Mouse (Mus musculus) cerebellum, adult 9-10 months (tissue): ENCODE results near the gene Iqcd.

Experiments used
- DNase-seq: peaks from one replicate; pipeline ENCODE4 v3.0.0; 2022

Iqcd gene

DNA sequence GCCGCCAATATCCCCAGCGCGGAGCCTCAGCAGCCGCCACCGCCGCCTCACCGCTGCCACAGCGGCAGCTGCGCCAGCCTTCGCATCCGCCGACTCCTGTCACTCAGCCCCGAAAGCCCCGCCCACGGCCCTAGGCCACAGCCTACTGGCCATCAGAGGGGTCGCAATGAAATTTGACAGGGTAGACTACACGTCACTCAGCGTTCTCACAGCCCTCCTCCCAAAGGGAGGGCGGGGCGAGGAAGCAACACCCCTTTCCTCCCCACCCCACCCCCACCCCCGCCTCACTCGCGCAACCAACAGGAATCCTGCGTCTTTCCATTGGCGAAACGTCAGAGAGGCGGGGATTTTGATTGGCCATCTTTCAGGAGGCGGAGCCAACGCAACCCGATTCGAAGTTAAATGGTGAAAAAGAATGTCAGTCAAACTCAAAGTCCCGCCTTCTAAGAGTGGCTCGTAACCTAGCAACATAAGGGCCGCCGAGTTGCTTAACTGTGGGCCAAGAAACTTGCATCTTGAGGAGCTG is at the start of gene Iqcd, which contains the start of gene Tpcn1:
TSS of gene Iqcd (plus strand) at position 448 of the 526 bp plus-strand sequence.
TSS of gene Tpcn1 (minus strand) at position 105 of the 526 bp plus-strand sequence.
- DNase-seq = peak; percentile 99

DNA sequence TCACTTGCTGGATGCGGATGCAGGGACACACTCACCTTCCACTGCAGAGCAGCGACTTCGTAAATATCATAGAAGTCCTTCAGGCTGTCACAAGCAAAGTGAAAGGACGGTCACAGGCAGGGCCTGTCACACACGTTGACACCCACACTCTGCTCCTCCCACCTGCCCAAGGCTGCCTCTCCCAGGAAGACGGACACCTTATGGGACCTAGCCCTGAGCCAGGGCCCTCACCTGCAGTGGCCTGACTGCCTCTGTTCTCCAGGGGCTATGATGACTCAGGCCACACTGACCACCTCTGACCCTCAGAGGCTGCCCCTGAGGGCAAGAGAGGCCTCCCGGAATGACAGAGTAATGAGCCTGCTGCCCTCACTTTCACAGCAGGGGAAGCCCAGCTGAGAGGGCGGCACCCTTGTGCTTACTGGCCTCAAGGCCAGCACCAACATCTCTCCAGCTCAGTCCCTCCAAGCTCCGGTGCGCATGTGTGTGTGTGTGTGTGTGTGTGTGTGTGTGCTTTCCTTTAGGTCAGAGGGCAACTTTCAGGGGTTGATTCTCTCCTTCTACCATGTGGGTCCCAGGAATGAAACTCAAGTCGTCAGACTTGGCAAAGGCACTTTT is 40.5 kb upstream of the Iqcd start:
- DNase-seq = no peak

DNA sequence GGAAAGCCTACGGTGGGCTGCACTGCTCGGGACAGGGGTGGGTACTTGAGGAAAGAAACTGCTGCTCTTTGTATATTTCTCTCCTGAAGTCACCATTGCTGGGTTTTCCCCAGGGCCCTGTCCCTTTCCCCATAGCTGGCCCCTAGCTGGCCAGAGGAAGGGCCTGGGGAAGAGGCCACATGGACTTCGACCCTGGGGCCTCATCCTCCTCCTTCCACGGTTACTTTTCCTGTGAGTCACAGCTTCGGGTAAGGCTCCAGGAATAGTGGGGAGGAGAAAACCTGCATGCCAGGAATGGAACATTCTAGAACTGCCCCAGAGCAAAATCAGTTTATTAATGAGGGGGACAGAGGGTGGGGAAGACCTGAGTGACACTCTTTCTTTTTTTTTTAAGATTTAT is 38.7 kb upstream of the Iqcd start:
- no peak for DNase-seq

DNA sequence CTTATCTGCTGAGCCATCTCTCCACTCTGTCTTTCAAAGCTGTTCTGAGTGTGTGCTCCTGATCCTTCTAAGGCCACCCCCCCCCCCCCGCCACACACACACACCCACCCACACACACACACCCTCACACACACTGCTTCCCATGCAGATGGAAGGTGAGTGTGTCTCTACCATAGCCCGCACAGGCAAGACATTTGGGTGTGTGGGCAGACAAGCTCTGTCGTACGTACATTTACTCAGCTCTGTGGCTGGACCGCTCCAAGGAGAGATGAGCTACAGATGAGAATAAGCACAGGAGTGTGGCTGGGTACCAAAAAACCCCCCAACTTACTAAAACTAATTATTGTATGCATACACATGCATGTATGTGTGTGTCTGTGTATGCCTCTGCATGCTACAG is 38.1 kb upstream of the Iqcd start:
- no peak for DNase-seq

DNA sequence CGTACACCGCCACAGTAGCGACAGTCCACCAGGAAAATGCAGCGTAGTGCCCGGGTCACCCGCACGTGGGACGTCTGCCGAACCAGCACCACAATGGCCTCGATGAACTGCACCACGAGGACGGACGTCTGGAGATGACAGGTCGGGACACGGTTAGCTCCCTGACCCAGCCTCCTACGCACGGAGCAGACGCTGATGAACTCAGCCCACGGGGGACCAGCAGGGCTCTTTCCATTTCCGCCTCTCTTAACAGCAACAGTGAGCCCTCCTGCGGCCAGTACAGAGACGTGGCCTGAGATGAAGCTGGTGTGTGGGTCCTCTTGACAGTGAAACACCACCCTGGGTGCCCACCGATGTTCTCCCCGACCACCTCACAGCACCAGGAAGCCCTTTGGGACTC is 32.9 kb upstream of the Iqcd start:
- DNase-seq = no peak

DNA sequence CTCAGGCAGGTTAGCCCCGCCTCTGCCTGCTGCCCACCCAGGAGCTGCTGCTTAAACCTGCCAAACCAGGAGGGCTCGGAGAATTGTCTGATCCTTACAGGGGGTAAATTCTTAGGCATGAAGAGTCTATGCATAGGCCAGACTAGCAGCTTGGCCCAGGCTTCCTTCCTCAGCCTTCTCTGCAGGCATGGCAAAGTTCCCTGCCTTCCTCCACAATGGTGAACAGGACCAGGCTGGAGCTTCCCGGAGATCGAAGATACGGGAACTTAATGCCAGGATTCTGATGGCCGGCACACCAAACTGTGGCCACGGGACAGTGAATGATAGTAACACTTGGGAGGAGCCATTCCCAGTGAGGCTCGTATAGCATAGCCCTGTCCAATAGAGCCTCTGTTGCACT is 30.8 kb upstream of the Iqcd start:
- DNase-seq = peak; percentile 56

DNA sequence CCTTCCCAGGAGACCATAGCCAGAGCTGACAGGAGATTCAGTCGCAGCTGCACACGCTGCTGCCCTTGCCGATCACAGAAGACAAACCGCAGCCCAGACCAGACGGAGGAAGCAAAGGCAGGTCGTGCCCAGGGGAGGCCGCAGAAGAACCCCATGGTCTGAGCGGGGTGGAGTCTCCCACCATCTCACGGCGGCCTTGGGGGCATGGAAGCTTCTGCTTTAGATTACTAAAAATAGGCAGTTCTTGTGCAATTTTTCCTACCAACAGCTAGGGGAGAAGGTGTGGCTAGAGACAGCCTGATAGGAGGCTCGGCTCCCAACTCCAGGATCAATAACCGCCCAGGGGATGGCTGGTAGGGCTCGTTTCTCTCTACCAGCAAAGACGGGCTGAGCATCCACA is 30.1 kb upstream of the Iqcd start:
- no peak for DNase-seq

DNA sequence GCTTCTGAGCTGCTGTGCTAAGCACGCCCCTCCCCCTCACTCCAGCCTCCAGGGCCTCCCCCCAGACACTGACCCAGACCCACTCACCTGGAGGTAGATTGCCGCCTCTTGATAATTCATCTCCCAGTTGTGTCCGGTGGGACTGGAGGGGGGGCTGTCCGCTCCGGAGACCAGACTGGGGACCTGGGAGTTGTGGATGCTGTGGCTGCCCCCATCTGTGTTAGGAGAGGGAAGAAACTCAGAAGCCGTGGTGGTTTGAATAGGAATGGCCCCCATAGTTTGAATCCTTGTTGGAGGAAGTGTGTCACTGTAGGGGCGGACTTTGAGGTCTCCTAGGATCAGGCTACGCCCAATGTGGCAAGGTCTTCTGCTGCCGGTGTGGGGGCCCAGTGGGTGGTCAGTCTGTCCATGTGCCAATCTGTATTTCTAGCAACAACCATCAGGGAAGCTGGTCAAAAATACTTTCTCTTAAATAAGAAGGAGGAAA is 28.6 kb upstream of the Iqcd start:
- DNase-seq = peak; percentile 73

DNA sequence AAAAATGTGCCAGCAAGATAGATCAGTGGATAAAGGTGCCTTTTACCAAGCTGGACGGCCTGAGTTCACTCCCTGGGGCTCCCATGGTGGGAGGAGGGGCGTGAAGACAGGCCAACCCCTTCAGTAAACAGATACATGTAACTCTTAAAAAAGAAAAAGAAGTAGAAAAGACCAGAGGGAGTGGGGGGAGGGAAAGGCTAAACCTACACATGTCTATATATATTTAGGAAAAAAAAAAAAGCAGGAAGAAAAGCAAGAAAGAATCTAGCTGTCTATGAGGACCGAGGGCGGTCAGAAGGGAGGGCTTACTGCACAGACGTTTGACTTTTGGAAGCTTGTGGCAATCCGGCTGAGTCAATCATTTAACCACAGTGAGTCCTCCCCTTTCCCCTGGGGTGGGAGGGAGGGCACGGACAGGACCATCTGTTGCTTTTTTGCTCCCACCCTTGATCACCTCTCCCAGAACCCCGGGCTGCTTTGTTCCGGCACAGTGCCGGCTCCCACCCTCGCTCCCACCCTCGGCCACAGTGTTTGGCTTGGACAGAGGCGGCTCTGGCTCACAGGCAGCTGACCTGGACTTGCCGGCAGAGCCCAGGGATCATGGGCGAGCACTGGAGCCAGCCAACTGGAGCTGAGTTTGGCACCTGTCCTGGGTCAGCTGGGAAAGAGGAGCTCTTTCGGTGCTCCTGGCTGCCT is 28.1 kb upstream of the Iqcd start:
- peak; percentile 85 for DNase-seq

DNA sequence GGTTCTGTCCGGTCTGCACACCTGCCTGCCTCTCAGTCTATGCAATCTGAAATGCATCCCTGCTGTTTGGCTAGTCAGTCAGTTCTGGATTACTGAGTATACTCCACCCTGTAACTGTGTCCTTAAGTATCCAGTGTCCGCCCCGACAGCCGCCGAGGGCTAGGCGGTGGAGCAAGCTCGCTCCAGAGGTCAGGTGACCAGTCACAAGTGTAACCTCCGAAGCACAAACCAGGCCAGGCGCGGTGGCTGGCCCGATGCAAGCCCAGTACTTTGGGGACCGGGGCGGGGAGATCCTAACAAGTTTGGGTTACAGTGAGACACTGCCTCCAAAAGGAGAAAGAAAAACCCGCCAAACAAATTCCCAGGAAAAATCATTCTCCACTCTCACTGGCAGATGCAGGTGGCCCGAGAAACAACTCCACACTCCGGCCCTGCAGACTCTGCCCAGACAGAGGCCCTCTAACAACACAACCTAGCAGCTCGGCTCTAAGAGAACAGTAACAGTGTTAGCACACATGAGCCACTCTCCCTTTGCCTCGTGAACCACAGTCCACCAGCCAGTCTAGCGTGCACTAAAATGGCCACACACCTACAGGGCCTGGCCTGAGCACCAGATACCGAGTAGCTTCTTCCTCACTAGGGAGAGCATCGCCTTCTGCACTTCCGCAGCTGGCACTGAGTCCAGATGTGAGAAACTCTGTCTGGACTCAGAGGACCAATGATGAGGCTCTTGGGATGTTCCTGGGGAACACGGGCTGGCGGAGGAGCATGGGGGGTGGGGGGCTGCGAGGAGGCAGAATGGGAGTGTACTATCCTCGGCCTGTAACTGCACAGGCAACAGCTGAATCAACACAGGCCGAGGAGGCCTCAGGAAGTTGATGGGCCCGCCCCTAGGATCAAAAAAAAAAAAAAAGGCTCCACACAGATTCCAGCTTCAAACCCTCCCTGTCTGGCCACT is 25.6 kb upstream of the Iqcd start:
- DNase-seq = peak; percentile 61

DNA sequence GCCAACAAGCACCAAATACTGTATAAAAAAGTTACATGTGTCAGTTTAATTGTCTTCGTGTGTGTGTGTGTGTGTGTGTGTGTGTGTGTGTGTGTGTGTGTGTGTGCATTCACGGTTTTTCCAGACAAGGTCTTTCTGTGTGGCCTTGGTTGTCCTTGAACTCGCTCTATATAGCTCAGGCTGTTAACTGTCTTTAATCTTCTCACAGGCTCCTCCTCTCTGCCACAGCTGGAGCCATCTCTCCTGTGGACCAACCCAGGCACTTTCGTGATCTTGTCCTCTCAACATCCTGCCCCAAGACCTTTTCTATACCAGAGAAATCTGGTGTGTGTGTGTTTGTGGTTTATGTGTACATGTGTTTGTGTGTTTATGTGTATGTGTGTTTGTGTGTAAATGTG is 24.9 kb upstream of the Iqcd start:
- peak; percentile 43 for DNase-seq

DNA sequence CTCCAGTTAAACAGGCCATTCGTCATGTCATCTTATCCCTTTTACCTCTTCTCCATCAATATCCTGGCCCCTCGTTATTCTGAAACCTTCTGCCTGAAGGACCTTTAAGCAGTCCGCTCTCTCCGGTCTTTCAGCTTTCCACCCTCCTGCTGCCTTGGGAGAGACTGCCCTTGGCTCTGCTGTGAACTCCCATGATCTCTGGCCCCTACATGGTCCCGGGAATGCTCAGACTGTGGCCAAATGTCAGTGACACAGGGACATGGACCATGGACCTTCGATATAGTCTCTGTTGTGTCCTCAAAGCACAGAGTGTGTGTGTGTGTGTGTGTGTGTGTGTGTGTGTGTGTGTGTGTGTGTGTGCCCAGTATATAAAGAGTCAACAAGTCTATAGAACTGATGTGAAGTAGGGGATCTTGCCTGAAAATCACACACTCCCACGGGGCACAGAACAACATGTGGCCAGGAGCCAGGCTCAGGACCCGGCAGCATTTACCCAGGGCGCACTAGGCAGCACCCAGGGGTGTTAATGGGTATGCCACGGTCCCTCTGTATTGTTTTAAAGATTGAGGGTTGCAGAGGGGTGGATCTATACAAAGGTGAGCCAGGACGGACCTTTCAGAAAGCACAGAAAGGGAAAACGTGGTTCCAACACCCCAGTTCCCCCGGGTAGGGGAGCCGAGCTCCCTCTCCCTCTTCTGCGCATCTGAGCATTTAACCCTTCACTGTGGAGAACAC is 23.5 kb upstream of the Iqcd start:
- DNase-seq = peak; percentile 71

DNA sequence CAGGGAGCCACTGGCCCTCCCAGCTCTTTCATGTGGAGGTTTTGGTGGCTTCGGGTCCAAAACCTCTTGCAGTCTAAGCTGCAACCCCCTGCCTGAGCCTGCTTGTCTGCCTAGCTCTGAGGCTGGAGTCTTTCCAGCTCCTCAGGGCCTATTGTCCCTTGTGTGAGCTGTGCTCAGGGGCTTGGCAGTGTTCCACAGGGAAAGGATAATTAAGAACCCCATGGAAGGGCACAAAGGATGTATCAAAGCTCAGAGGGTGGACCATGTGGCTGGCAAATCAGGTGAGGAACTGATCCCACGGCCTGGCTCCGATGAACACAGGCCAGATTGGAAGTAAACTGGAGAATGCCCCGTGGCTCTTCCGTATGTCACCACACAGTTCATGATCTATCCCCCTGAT is 22.7 kb upstream of the Iqcd start:
- DNase-seq = peak; percentile 95

DNA sequence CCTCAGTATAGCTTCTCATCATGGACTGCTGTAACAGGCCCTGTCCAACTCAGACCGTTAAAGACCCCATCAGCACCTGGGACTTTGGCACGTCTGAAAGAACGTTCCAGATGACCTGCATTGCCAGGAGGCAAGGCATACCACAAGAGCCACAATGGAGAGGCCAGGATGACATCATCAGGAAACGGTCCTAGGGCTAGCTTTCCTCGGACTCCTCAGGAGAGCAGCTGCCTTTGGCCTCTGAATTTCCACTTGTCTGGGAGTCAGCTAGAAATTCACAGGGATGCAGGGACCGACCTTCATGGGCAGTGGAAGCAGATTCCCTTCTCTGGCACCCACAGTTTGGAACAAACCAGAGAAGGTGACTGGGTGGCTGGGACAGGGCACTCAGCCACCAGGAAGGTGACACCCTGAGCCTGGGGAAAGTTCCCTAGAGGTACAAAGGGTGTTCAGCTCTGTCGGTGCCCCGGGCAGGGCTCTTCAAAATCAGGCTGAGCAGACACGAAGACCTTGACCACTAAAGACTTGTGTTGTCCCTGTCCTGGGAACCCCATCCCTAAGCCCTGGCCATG is 22.0 kb upstream of the Iqcd start:
- DNase-seq = peak; percentile 78

DNA sequence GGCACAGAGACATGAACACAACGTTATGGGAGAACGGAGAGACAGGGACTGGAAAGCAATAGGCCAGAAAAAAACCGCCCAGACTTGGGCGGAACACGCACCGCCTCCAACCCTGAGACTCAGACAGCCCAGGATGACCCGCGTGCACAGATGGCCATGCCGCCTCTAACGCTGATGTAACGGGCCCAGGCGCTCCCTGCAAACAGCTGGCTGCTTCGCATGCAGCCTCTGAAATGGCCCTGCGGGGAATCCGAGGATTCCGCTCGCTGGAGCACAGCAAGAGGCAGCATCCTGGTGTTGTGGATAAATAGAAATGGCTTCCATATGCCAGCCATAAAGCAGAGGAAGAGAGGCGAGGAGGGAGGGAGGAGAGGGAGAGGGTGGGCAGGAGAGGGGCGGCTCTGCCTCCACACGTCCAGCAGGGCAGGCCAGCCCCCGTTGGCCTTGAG is 21.5 kb upstream of the Iqcd start:
- DNase-seq = no peak

DNA sequence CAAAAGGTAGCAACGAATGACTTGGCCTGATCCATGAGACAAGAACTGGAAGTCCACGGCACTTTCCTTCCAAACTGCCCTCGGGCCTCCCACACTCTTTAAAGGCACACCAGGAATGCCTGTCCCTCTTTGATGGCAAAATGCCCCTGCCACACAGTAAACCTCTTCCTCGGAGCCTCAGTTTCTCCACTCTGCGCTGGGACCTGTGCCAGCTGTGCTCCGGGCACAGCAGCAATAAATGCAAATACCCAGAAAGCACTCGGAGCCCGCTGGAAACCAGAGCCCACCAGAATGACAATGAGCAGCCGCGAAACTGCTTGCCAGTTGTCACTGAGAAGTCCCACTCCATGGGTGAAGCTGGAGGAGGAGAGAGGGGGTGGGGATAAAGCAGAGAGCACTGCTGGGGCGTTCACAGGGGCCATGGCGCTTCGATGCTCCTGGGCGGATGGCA is 21.0 kb upstream of the Iqcd start:
- DNase-seq = peak; percentile 74

DNA sequence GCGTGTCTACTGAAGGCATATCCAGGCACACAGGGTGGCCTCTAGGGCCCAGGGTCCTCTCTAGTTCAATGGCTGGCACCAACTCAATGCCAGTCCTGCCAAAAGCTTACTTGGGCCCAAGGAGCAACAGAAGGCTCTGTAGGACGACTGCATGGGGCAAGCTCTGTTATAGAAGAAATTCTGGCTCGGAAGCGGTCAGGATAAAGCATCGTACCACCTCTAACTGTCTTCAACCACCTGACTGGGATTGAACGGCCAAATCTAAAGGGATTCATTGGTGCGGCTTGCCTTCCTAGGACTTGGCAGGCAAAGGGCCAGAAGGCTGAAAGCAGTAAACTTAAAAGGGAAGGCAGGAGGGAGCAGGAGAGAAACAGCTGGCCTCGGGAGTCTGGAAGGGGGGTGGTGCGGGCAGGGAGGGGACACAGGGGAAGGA is 20.5 kb upstream of the Iqcd start:
- DNase-seq = peak; percentile 79

DNA sequence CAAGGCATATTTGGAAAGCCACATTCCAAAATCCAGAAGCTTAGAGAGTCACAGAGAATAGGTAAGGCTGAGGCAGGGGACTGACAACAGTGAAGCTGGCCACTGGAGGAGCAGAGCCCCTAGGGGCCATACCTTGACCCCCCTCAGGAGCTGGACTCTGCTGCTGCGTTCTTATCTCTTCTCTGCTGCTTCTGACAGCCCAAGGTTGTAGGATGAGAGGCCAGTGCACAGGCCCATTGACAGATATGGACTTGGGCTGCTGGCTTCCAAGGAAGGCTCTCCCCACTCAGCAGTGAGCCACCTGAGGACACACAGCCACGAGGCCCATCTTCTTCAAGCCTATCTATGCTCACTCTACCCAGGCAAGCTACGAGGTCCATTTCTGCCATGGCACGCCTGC is 19.9 kb upstream of the Iqcd start:
- no peak for DNase-seq

DNA sequence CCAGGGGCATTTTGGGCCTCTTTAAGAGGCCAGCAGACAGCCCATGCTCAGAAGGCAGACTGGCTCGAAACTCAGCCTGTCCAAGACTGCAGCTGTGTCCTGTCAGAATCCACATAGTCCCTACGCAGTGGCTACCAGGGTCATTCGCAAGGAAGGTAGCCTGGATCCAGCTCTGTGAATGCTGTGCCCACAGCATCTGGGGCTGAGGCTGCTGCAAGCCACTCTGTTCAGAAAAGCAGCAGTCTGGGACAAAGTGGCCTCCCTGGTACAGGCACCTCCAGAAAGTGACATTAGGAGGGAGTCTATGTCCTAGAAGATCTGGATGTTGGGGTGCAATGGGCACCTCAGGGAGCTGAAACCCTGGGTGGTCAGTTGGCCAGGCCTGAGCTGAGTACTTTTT is 19.0 kb upstream of the Iqcd start:
- DNase-seq = no peak

DNA sequence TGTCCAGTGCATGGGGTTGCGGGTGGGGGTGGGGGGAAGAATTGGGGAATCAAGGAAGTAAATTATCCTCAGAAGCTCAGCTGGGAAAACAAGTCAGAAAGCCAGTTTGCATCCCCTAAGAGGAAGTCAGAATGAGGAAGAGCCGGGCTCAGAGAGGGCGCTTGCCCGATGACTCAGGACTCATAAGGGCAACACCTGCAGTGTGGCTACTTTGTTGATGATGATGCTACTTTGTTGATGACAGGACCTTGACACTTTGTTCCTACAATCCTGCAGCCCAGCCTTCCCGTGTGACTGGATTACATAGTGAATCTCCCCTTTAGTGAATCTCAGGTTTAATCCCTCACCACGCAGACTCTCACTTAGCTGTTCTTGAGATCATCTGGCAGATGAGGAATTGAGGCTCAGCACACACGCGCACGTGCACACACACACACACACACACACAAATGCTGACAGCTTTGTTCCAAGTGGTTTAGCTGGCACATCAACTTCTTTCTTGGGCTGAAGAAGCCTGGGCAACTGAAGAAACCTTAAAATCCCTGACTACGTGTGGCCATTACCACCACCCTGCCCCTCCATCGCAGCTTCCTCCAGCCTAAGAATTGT is 18.4 kb upstream of the Iqcd start:
- no peak for DNase-seq

DNA sequence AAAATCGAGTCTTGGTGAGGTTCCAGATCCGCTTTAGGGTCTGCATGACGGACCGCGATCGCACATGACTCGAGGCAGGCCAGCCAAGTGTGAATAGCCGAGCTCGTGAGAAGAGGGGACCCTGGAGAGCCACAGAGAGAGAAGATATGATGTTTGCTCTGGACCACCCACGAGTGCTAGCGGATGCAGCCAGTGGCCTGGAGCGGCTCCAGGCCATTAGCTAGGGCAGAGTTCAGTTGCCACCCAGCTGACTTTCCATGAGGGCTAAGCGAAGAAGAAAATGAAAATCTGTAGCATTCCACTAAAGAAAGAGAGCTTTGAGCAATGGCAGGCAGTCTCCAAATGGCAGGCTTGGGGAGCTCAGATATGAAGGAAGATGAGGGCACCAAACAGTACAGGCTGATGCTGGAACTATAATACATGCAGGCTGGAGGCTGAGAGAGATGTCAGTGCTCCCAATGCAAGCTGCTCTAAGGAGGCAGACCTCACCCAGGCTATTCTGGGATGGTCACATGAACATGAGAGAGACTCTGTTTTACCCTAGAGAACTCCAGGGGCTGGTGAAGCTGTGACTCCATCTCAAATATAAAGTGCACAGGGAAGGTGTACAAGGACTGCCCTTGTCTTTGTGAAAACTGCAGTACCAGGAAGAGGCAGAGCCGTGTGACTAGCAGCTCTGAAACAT is 17.6 kb upstream of the Iqcd start:
- DNase-seq = no peak
